Mouse (Mus musculus) adipocyte (in vitro differentiated cells): ENCODE measurements around the gene Klhl42.

Experiments
- DNase-seq: peaks from one replicate; pipeline ENCODE4 v3.0.0-alpha.2; 2016; ENCODE audit warnings: low spot score

Gene Klhl42

DNA sequence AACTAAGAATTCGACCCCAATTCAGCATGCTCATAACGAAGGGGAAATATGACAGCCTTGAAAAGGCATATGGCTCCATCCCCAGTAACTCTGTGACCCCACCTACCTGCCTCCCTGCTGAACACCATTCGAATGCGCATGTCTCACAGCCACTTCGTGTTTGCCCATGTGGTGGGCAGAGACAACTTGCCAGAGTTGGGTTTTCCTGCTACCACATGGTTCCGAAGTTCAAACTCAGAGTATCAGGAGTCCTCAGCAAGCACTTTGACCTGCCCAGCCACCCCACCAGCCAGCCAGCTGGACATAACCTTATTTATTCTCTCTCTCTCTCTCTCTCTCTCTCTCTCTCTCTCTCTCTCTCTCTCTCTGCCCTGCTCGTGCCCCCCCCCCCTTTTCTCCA is 3.4 kb upstream of the Klhl42 start:
- DNase-seq: no peak

DNA sequence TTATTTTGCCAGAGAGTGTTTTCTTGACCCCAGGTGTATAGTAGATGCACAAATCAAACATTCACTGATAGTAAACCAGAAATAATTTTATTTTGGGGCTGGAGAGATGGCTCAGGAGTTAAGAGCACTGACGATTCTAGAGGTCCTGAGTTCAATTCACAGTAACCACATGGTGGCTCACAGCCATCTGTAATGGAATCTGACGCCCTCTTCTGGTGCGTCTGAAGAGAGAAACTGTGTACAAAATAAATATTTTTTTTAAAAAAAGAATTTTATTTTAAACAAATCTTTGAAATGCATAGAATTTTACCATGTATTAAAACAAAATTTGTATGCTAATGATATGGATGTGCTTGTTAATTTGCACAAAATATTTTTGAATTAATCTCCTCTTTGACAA is 2.7 kb upstream of the Klhl42 start:
- DNase-seq: no peak

DNA sequence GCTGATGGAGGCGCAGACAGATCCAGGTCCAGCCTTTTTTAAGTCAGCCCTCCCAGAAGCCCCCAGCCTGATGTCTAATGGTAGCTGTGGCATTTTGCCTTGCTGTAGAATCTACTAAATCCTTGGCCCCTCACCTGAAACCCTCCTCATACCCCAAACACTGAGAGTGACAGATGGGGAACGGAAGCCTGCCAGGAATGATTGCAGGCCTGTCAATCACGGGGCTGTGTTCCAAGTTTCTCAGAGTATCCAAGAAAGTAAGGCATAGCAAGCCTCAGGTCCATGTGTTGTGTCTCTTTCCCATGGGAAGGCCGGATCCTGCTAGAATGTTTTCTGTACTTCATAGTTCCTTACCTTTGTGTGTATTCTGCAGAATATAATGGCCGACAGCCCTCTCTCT is 988 bp upstream of the Klhl42 start:
- DNase-seq: no peak

DNA sequence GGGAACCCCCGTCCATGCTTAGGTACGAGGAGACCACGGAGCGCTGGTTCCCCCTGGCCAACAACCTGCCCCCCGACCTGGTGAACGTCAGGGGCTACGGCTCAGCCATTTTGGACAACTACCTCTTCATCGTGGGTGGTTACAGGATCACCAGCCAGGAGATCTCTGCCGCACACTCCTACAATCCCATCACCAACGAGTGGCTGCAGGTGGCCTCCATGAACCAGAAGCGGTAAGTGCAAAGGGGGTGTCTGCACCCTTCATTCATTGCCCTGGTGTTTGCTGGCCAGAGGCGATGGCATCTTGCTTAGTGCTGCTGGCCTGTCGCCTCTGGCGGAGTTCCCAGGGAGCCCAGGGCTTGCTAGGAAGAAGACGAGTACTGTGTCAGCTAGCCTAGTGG is 957 bp downstream of the Klhl42 start:
- peak; percentile 81 for DNase-seq

- DNase-seq: no peak
These were observed 3.6 kb downstream of the Klhl42 start for GRCm38 (mm10) chr6:147094771-147095170.

- DNase-seq: no peak
These were observed 4.9 kb downstream of the Klhl42 start for GRCm38 (mm10) chr6:147096109-147096508.

DNA sequence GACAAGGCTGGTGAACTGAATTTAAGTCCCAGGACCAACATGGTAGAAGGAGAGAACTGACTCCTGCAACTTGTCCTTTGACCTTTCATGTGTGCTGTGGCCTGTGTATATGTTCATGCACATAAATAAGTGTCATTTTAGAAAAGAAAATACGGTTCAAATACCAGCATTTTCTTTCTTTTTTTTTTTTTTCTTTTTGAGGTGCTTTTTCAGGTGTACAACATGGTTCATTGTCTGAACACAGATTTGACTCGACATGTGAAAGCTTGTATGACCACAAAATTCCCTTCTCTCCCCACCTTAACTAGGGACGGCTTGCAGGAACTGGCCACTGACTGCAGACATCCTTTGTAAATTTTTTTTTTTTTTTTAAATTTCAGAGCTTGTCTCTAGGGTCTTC is 5.8 kb downstream of the Klhl42 start:
- no peak for DNase-seq

GRCm38 (mm10) chr6:147097346-147097929 is 6.3 kb downstream of the Klhl42 start:
- DNase-seq: no peak

GRCm38 (mm10) chr6:147099458-147100277 is 8.5 kb downstream of the Klhl42 start:
- no peak for DNase-seq

DNA sequence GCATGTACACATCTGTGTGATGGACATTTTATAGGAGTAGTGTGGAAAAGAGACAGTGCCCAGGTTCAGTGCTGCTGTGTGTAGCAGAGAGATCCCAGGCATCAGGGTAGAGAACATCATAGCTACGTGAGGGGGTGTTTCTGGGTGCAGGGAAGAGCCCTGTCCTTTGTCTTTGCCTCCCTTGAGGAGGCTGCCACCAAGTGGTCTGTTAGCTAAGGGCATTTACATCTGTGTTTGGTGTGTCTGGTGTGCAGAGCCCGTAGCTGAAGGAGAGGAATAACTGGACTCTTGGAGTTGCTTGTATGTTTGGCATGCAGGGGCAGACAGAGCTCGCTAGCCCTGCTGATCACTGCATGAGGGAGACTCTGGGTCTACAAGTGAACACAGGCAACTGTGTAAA is 11.1 kb downstream of the Klhl42 start:
- DNase-seq: no peak

GRCm38 (mm10) chr6:147105529-147105928 is 14.3 kb downstream of the Klhl42 start:
- no peak for DNase-seq

- no peak for DNase-seq
These were observed 15.5 kb downstream of the Klhl42 start for GRCm38 (mm10) chr6:147106716-147107115.

GRCm38 (mm10) chr6:147109283-147109682 is 18.1 kb downstream of the Klhl42 start:
- no peak for DNase-seq

DNA sequence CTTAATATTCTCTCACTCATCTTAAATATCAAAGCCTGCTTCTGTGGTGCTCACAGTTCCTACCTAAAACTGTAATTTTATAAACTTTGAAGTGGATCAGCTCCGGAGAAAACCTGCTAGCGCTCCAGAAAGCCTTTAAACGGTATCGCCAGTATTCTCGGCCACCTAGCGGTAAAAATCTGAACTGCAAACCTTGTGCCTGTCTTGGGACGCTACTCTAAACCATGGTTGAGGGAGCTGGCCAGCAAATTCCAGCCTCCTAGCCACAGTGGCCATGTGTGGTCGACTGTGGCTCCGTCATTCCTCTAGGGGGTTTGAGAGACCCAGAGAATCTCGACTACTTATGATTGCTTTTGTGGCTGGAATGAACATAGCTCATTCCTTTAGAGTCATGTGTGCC is 25.4 kb downstream of the Klhl42 start:
- peak; percentile 47 for DNase-seq

DNA sequence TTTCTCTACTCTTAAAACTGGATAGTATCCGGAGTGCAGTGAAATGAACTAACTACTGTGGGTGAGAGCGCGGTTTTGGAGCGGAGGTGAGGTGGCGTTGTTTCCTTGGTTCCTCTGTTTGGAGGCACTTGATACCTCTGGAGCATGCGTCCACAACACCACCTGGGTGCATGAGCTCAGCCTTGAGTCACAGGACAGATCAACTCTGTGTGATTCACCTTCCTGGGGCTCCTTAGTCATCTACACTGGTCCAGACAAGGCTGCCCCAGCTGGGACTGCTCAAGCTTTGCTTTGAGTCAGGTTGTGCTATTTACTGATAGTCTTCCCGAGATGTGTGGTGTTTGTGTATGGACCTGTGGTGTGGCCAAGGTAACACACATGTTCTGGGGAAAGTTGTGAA is 26.6 kb downstream of the Klhl42 start:
- DNase-seq: no peak

DNA sequence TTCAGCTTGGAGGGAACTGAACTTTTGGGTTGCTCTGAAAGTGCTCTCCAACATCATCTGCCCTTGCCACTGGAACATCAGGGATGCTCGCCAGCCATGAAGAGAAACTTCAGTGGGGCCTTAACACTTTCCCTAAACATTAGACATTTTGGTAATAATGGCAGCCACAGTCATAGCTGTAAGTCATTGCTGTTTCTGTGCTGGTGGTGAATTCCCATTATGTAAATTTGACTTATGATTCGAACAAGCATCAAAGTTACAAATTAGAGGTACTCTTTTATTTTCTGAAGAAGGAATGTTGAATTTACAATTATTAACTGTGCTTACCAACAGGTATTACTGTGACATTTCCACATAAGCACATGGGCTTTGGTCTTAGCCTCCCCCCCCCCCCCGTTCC is 27.0 kb downstream of the Klhl42 start:
- no peak for DNase-seq

GRCm38 (mm10) chr6:147121320-147121719 is 30.1 kb downstream of the Klhl42 start:
- DNase-seq: no peak

DNA sequence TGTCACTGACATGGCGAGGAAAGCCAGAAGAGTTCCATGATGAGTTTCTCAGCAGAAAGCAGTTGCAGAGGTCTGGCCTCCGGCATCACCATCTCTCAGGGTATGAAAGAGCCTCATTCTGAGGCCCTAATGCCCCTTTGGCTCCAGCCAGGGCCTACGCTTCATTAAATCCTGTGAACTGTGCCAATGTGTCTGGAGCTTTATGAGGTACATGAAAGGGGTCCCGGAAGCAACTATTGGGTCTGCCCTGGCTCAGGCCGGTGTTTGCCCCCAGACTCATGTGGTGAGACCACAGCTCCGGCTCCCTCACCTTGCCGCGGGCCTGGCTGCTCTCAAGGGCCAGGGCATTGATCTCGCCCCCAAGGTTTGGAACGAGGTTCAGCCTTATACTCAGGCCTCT is 36.1 kb downstream of the Klhl42 start:
- DNase-seq: no peak

DNA sequence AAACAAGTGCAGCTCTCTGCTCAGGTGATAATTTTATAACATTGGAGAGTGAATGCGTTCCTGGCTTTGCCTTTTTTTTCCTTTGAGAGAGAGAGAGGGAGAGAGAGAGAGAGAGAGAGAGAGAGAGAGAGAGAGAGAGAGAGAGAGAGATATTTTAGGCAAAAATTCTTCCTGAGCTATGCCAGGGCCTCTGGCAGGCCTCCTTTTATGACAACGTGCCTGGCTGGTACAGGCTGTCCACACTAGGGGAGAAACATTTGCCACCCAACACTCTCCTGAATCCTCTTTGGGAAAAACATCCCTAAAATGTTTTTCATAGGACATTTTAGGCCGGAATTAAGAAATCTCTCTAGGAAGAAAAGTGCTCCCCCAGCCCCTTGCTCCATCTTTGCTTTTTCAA is 47.1 kb downstream of the Klhl42 start:
- no peak for DNase-seq

DNA sequence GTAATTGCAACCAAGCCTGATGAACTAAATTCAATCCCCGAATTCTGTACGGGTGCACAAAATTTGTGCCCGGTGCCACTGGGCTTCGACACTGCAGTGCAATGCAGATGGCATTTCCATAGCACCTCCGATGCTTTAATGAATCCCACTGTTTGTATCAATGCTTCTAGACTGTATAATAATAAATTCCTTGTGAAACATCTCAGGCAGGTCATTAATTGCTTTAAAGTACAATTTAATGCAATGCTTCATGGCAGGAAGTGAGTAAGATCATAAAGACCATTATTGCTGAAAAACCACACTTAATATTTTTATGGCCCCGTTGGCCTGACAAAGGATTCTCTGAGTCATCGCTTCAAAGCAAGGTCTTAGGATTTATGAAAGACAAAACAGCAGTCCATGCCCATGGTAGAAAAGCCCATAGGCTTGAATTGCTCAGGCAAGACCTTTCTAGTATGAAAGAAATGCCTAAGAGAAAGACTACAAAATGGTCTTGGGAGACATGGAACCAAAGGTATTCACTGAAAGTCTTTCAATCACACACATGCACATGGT is 49.5 kb downstream of the Klhl42 start:
- no peak for DNase-seq

DNA sequence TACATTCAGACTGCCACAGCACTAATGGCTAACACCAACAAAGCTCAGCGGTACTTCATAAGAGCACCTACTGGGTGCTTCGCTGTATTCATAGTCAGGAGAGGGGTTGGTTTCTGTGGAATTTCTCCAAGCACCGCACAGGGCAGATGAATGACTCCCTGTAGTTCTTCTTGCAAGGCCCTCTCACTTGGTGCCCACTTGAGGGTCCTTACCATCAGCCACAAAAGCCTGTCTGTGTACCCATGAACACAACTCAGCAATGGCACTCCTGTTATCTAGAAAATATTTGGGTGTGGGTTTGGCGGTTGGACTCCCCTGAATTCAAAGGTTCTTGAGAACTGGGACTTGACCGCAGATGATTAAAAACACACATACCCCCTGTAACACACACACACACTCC is 53.5 kb downstream of the Klhl42 start:
- DNase-seq: no peak

GRCm38 (mm10) chr6:147145277-147145676 is 54.1 kb downstream of the Klhl42 start:
- DNase-seq: peak; percentile 70

GRCm38 (mm10) chr6:147145753-147146152 is 54.6 kb downstream of the Klhl42 start:
- DNase-seq: no peak

- DNase-seq: no peak
These were observed 59.9 kb downstream of the Klhl42 start for GRCm38 (mm10) chr6:147151069-147151468.
